Mouse (Mus musculus) cerebellum, postnatal 10 days (tissue): Measurements from ENCODE around the gene Spred3.
"Not testable (repeated sequence)": the region's sequence is repeated elsewhere in the genome, so short reads cannot be mapped to it uniquely, and the experiment has no call there.

ENCODE experiments used
- DNase-seq, 2 experiments: peaks; one replicate each; pipeline ENCODE4 v3.0.0; 2021; ENCODE audit warnings: mixed read lengths in 2 of 2

Gene Spred3

DNA sequence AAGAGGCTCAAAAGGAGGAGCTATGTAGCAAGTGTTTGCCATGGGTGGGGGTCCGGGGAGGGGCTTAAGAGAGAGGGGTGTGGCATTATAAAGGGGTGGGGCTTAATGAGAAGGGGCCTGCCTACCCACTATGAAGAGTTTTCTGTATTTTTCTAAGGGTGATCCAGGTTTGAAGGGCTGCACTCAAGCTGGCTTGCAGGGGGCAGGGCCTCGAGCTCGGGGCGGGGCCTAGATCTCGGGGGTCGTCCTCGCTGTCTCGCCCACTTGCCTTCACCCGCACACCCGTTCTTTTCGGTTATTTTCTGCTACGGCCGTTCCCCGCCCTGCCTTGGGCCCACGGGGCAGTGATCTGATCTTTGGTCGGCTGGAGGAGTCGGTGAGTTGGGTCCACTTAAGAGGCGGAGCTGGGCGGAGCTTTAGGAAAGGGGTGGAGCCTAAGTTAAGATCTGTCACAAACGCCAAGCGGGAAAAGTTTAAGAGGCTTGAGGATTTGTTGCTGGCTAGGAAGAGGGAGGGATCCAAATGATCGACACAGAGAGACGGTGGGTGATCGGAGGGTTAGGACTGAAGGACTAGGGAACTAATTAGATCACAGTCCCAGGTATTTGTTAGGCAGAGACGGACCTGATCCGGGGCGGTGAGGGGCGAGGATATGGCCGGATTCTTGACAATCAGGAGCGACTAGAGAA lies at the start of gene Spred3, which contains the start of gene Ggn:
Spred3 (minus strand) TSS at position 346 of the 689 bp plus-strand sequence.
Ggn (plus strand) TSS at position 145 of the 689 bp plus-strand sequence.
- DNase-seq, result peak; percentile 69 to 72

DNA sequence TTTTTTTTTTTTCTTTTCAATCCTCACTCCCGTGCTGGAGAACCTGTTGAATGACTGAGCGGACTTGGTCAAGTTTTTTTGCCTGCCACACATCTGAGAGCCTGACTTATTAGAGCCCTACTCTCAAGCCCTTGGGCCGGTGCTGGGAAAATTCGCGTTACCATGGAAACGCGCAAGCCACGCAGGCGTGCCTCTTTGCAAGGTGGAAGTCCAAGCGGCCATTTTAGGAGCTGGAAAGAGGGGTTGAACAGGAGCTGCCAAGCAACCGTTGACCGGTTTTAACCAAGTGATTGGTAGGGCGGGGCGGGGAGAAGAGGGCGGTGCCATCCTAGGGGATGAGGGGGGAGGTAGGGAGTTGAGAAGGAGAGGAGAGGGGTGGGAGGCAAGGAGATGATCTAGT lies 44.6 kb upstream of the Spred3 start:
- peak in 1 of 2 experiments; percentile 32 for DNase-seq

DNA sequence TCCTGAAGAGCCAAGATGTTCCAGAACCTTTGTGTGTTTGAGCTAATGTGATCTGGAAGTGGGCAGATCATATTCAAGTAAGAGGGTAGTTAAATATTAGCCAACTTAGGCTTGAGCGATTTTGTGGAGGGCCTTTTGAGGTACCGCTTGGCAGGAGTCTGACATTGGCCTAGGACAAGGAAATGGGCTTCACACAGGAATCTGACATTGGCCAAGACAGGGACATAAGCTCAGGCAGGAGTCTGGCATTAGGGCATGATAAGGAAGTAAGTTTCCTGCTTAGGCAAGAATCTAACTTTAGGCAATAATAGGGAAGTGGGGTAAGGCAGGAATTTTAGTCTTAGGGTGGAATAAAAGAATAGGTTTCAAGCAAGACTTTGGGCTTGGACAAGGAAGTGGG lies 44.0 kb upstream of the Spred3 start:
- DNase-seq, result no peak

DNA sequence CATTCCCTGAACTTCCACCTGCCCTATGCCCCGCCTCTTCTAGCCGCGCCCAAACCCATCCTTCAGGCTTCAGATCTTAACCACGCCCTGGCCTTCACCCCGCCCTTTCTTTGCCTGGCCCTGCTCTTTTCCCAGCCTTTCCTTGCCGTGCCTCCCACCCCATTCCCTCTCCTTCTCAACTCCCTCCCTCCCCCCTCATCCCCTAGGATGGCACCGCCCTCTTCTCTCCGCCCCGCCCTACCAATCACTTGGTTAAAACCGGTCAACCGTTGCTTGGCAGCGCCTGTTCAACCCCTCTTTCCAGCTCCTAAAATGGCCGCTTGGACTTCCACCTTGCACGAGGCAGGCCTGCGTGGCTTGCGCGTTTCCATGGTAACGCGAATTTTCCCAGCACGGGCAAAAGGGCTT lies 43.5 kb upstream of the Spred3 start, which contains the start of gene Catsperg1:
Catsperg1 (minus strand) TSS at position 361 of the 408 bp plus-strand sequence.
- peak; percentile 76 to 82 for DNase-seq

DNA sequence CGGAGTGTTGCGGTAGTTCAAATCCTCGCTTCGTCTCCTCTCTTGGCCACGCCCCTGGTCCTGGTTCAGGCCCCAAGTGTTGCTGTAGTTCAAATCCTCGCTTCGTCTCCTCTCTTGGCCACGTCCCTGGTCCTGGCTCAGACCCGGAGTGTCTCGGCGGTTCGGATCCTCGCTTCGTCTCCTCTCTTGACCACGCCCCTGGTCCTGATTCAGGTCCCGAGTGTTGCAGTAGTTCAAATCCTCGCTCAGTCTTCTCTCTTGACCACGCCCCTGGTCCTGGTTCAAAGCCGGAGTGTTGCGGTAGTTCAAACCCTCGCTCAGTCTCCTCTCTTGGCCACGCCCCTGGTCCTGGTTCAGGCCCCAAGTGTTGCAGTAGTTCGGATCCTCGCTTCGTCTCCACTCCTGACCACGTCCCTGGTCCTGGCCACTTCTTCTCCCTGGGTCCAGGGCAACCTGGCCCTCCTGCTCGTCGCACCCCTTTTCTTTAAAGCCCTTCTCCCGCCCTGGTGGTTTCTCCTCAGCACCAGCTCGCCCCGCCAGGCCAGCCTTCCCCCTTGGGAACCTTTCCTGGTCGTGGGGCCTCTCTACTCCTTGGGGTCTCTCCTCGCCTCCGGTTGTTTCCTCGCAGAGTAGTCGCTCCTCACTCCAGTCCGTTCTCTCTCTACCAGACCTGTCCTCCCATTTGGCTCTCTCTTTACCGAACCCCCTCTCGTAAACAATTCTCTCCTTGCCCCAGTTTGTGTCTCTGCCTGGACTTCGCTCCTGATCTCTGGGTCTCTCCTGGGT lies 42.8 kb upstream of the Spred3 start:
- peak; percentile 15 to 19 for DNase-seq

DNA sequence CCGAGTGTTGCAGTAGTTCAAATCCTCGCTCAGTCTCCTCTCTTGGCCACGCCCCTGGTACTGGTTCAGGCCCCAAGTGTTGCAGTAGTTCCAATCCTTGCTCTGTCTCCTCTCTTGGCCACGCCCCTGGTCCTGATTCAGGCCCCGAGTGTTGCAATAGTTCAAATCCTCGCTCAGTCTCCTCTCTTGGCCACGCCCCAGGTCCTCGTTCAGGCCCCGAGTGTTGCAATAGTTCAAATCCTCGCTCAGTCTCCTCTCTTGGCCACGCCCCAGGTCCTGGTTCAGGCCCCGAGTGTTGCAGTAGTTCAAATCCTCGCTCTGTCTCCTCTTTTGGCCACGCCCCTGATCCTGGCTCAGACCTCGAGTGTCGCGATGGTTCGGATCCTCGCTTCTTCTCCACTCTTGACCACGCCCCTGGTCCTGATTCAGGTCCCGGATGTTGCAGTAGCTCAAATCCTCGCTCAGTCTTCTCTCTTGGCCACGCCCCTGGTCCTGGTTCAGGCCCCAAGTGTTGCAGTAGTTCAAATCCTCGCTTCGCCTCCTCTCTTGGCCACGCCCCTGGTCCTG lies 42.1 kb upstream of the Spred3 start:
- peak; percentile 24 to 30 for DNase-seq

DNA sequence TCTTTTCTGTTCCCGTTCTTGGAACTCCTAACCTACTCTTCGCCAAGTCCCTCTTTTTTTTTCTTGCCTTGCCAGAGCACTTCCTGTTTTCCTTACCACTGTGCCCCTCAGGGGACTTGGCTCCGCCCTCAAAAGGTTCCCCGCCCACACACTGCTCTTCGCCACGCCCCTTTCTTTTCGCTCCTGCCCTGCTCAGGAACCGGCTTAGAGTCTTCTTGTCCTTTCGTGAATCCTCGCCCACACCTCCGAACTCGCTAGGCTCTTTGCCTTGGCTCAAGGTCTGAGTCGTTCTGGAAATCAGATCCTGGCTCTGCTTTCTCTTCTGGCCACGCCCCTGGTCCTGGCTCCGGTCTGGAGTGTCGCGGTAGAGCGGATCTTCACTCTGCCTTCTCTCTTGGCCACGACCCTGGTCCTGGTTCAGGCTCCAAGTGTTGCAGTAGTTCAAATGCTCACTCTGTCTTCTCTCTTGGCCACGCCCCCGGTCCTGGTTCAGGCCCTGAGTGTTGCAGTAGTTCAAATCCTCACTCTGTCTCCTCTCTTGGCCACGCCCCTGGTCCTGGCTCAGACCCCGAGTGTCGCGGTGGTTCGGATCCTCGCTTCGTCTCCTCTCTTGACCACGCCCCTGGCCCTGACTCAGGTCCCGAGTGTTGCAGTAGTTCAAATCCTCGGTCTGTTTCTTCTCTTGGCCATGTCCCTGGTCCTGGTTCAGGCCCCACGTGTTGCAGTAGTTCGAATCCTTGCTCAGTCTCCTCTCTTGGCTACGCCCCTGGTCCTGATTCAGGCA lies 41.4 kb upstream of the Spred3 start:
- peak; percentile 70 to 71 for DNase-seq

DNA sequence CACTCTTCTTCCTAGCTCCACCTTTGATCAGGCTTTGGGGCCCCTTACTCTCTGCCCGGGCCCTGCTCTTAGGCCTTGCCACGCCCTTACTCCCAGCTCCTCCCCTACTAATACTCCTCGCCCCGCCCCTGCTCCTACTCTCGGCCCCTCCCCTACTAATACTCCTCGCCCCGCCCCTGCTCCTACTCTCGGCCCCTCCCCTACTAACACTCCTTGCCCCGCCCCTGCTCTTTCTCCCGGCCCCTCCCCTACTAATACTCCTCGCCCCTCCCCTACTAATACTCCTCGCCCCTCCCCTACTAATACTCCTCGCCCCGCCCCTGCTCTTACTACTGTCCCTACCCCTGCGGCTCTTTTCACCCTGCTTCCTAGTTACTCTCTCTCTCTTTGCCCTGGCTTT lies 40.8 kb upstream of the Spred3 start:
- DNase-seq, result peak; percentile 25 to 39

DNA sequence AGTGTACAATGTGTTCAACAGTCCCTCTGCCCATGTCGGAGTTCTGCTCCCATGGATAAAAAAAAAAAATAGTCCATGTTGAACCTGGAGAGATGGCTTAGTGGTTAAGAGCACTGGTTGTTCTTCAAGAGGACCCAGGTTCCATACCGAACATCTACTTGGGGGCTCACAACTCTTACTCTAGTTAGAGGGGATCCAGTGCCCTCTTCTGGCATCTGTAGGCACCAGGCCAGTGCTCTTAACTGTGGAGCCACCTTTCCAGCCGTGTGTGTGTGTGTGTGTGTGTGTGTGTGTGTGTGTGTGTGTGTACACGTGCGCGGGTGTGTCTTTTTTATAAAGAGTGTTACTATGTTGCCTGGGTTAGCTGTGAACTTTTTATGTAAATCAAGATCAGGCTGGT lies 32.4 kb upstream of the Spred3 start:
- no peak for DNase-seq

DNA sequence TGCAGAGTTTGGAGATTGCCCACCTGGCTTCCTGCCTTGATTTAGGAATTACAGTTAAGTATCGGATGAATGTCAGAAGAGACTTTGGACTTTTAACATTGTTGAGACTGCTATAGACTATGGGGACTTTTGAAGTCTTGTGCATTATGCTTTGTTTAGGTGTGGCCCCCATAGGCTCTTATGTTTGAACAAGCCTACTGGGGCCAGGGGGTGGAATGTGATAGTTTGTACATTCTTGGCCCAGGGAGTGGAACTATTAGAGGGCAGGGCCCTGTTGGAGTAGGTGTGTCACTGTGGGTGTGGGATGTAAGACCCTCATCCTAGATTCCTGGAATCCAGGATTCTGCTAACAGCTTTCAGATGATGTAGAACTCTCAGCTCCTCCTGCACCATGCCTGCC lies 24.0 kb upstream of the Spred3 start:
- not testable (repeated sequence) for DNase-seq

DNA sequence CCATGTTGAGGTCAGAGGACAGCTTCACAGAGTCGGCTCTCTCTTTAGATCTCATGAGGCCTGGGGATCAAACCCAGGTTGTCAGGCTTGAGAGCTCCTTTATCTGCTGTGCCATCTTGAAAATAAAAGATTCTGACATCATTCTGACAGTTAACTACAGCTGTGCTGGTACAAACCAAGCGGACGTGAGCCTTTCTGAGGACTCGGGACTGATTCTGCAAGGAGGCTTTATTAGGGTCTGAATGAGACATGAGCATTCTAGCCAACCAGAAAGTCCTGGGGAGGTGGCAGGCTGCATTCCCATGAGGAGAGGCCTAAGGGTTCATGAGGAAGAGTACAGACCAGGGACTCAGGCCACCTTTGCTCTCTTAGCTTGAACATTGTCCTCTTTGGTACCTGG lies 11.1 kb upstream of the Spred3 start:
- DNase-seq, result not testable (repeated sequence)

DNA sequence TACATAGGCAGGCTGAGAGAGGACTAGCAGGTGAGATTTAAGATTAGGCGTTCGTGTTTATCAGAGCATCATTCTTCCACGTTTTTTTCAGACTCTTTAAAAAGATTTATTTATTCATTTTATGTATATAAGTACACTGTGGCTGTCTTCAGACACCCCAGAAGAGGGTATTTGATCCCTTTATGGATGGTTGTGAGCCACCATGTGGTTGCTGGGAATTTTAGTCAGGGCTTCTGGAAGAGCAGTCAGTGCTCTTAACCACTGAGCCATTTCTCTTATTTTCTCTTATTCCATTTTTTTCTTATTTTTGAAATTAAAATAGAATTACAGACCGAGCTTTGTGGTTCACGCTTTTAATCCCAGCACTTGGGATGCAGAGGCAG lies 10.6 kb upstream of the Spred3 start:
- no peak for DNase-seq

DNA sequence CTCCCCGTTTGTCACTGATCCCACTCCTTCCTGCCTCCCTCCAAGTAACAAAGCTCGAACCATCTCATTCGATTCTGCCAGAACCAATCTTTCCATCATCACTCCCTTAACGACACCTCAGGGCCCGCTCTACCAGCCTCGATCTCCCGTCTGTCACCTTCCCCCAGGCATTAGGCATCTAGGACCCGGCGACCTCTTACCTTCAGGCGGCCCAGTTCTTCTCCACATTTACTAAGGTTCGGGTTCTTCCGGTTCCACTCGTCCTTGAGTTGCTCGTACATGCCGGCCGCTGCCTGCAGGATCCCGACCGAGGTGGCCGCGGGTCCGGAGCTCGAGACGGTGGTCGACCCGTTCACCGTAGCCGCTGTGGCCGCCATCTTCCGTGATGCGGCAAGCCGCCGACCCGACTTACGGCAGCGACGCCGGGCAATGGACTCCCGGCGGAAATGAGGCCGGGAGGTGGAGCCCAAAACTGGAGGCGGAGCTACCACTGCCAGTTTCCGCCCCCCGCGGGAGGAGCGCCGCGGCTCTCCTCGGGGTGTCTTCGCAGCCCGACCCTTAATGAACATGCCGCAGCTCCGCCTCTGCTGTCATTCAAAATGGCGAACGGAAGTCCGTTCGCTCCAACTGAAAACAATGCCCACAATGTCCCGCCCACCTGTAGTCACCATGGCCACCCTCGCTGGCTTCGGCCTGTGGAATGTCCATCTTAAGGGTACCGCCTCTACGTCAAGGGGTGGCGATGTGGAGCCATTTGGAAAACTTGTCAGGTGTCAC lies 10.1 kb upstream of the Spred3 start, which contains the start of gene Psmd8:
Psmd8 (minus strand) TSS at position 625 of the 777 bp plus-strand sequence.
- peak; percentile 98 to 99 for DNase-seq

DNA sequence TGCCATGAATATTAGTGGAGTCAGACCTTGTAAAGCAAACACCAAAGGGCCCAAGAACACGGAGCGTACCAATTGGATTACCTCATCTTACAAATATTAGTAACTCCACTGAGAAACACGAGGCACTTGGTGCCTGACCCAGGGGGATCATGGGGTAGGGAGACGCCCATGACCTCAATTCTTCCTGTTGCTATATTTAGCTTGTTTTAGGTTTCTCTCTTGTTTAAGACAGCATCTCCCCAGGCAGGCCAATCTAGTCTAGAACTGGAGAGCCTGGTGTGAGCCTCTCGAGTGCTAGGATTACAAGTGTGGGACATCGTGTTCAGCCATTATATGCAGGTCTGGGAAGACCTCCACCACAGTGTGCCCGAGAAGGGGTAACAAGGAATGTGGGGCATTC lies 9.1 kb upstream of the Spred3 start:
- DNase-seq, result no peak

DNA sequence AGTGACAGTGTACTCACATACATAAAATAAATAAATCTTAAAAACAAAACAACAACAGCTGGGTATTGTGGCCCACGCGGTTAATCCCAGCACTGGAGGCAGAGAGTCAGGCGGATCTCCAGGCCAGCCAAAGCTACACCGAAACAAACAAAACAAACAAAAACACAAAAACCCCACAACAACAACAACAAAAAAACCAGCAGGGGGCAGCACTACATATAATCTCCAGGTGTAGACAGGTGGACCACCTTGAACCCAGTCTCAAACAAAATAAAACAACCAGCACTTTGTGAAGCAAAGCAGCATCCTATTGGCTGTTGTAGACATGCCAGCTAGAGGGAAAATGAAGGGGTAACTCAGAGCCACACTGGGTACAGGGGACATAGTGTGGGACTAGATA lies 7.9 kb upstream of the Spred3 start:
- peak in 1 of 2 experiments; percentile 52 for DNase-seq

DNA sequence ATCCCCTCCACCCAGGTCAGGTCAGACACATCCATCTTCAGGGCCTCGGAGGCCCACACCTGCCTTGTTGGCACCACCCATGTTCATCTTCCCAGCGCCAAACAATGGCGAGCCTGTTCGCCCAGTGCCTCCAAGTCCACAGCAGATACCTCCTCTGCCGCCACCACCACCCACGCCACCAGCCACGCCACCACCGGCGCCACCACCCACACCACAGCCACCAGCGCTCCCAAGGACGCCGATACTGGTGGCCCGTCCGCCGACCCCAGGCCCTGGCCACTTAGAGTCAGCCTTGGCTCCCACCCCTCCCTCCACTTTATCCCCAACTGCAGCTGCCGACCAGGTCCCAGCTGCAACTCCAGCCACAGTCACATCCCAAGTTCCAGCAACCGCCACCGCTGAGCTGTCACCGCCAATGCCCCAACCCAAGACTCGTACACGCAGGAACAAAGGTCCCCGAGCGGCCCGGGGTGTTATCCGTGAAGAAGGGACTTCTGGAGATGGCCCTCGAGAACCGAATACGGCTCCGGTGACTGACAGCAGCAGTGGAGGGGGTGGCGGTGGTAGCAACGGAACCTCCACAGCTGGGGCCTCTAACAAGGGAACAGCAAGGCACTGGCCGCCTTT lies 2.3 kb upstream of the Spred3 start:
- no peak for DNase-seq

DNA sequence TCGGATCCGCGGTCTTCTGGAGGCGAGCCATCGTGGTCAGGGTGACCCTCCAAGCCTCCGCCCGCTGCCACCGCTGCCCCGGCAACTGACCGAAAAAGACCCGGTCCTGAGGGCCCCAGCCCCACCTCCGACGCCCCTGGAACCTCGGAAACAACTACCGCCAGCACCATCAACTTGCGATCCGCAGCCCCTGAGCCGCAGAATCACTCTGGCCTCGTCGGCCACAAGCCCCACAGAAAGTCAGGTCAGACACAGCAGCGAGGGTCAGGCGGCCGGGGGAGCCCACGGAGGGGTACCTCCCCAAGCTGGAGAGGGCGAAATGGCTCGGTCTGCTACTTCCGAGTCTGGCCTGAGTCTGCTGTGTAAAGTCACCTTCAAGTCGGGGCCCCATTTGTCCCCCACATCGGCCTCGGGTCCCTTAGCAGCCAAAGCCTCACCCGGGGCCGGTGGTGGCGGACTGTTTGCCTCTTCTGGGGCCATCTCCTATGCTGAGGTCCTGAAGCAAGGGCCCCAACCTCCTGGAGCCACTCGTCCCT lies 1.4 kb upstream of the Spred3 start:
- DNase-seq, result peak in 1 of 2 experiments; percentile 47

DNA sequence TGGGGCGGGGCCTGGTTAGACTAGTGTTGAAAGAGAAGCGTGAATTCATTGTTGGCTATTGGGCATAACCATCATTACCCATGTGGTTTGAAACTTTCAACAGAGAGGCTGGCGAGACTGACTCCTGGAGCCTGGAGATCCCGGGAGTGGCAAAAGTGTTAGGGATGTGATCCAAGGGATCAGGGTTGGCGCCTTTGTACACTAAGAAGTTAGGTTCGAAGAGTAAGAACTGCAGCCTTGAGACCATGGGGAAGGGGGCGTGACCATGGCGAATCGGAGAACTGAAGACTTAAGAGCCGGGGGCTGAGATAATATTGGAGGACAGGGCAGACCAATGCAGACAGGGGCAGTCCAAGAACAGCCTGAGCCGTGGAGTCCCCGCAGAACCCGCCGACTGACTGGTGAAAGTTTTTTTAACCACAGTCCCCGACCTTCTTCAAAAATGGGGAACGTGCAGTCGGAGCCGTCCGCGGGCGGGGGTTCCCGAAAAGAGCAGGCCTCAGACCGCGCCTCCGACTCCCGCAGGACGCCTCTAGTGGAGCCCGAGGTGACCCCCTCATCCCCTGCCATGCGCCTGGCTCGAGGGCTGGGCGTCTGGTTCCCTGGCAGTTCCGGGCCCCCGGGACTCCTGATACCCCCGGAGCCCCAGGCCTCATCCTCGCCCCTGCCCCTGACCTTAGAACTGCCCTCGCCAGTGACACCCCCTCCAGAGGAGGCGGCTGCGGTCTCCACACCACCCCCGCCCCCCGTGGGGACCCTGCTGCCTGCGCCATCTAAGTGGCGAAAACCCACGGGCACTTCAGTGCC lies 747 bp upstream of the Spred3 start:
- DNase-seq, result peak; percentile 63 to 65

DNA sequence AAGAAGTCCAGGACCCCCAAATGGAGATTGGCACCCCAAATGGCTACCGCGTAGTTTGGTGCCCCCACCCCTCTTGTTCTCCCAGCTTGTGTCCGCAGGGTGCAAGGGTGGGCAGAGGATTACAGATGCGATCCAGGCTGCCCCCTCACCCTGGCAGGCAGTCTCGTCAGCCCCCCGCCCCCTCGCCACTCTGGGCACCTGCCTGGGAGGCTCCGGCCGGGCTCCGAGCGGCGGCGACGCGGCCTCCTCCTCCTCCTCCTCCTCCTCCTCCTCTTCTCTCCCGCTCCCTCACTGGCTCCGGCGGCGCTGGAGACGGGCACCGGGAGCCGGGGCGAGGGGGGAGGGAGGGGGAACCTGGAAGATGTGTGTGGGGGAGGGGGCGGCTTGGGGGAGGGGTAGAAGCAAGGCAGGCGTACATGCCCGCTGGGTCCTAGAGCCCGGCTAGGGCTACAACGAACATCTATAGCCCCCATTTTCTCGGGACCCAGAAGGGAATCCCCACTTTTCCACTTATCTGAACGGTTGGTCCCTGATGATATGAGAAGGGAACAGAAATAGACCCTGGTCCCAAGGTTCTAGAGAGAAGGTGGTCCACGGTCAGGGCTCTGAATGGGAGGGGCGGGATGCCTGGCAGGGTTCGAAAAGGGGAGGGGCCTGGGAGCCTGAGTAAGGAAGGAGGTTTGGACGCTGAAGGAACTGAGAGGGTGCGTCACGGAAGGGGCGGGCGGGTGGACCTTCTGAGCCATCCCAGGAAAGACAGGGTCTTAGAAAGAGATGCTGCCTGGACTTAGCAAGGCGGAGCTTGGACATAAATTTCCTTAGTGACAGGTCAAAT lies 763 bp downstream of the Spred3 start:
- DNase-seq, result peak; percentile 97 to 98
